Mouse (Mus musculus) brain, embryonic 14.5 days (tissue): ENCODE measurements around the gene Zg16.

Source experiments
- CTCF ChIP-seq: fragments of 200-500 bp; IDR thresholded peaks from 2 replicates; pipeline ENCODE4 v1.5.1; 2012; ENCODE audit warnings: inconsistent platforms, mild to moderate bottlenecking, moderate library complexity, borderline replicate concordance; ENCODE audit not compliant: insufficient read depth, insufficient read length; ENCODE audit errors: extremely low read depth
- POLR2A ChIP-seq: fragments of 200-500 bp; IDR thresholded peaks from 2 replicates; pipeline ENCODE4 v1.6.1; 2012; ENCODE audit warnings: mild to moderate bottlenecking, inconsistent platforms, borderline replicate concordance; ENCODE audit not compliant: poor library complexity, insufficient read depth, insufficient read length, severe bottlenecking; ENCODE audit errors: extremely low read depth

- TF ChIP-seq CTCF (no peak), POLR2A (no peak)
Measured at GRCm38 (mm10) chr7:127093914-127094313, 6.8 kb upstream of the Zg16 start.
